Mouse (Mus musculus) forebrain, embryonic 15.5 days (tissue): ENCODE data around the gene Acy3. TPM values are rescaled to one million over a fixed set of nuclear protein-coding genes. Genes with fewer than 3 reads are reported as not detected.

ENCODE experiments used
- ATAC-seq: fragments of 200-750 bp; cut with Nextera tagmentation; replicated peaks from 2 replicates; pipeline ENCODE4 v1.8.0; 2017; ENCODE audit warnings: mild to moderate bottlenecking, moderate TSS enrichment, moderate library complexity
- H3K27ac ChIP-seq: fragments of 300-500 bp; sonication (generic); replicated peaks from 2 replicates; pipeline ENCODE4 v1.5.1; 2015; ENCODE audit warnings: mild to moderate bottlenecking, inconsistent platforms
- H3K27me3 ChIP-seq: fragments of 300-500 bp; sonication (generic); 2 replicates; pipeline ENCODE4 v1.6.1; 2015; ENCODE audit warnings: inconsistent platforms
- H3K36me3 ChIP-seq: fragments of 300-500 bp; sonication (generic); 2 replicates; pipeline ENCODE4 v1.6.1; 2015; ENCODE audit warnings: mild to moderate bottlenecking, inconsistent platforms
- H3K4me1 ChIP-seq: fragments of 300-500 bp; sonication (generic); 2 replicates; pipeline ENCODE4 v1.6.1; 2015; ENCODE audit warnings: inconsistent platforms
- H3K4me2 ChIP-seq: fragments of 300-500 bp; sonication (generic); replicated peaks from 2 replicates; pipeline ENCODE4 v1.6.1; 2015; ENCODE audit warnings: mild to moderate bottlenecking, inconsistent platforms
- H3K4me3 ChIP-seq: fragments of 300-500 bp; sonication (generic); 2 replicates; pipeline ENCODE4 v1.5.1; 2015; ENCODE audit warnings: mild to moderate bottlenecking, inconsistent platforms
- H3K9ac ChIP-seq: fragments of 300-500 bp; sonication (generic); replicated peaks from 2 replicates; pipeline ENCODE4 v1.6.1; 2015; ENCODE audit warnings: mild to moderate bottlenecking, inconsistent platforms
- H3K9me3 ChIP-seq: fragments of 300-500 bp; sonication (generic); 2 replicates; pipeline ENCODE4 v1.6.1; 2016; ENCODE audit warnings: inconsistent platforms
- WGBS: fragments of 180-500 bp; shearing (Covaris S2); methylation state at CpG from one replicate; pipeline ENCODE4 v1.1.7; 2015; ENCODE audit warnings: mixed read lengths; 5-methylcytosine and 5-hydroxymethylcytosine counted together
- polyA plus RNA-seq: library from polyadenylated mRNA; unstranded; fragments of >200 nt; fragmentation: Nextera tagmentation; extraction: Ambion mirVana; gene quantifications from 2 replicates; pipeline ENCODE4 v1.2.1, GENCODE M21; 2015

Acy3 gene
- polyA plus RNA-seq, 1 experiment from 2014 or later: 1.3 TPM

- Histone ChIP-seq H3K9me3 (no peaks in the 10 kb centered on the region), H3K4me3 (no peak overlapping the region), H3K9ac (no peak overlapping the region), H3K27me3 (no peaks in the 10 kb centered on the region), H3K4me1 (0 out of 2 replicates have a peak, but pooled peaks cover 3% of the 10 kb centered on the region), H3K27ac (no peak overlapping the region), H3K4me2 (no peak overlapping the region), H3K36me3 (no peaks in the 10 kb centered on the region)
- peak; percentile 87 for ATAC-seq
- WGBS: 11% methylated on average over 4 of the region's 4 CpGs
Measured at GRCm38 (mm10) chr19:3980309-3980708, 6.1 kb upstream of the Acy3 start.

- no peak overlapping the region for H3K4me3 ChIP-seq
- H3K4me2 ChIP-seq: no peak overlapping the region
- no peaks in the 10 kb centered on the region for H3K9me3 ChIP-seq
- H3K9ac ChIP-seq: no peak overlapping the region
- H3K27me3 ChIP-seq: no peaks in the 10 kb centered on the region
- ATAC-seq: no peak
- H3K36me3 ChIP-seq: no peaks in the 10 kb centered on the region
- H3K4me1 ChIP-seq: 0 out of 2 replicates have a peak, but pooled peaks cover 3% of the 10 kb centered on the region
- 78% methylated on average over 9 of the region's 9 CpGs for WGBS
- H3K27ac ChIP-seq: no peak overlapping the region
Measured at GRCm38 (mm10) chr19:3980917-3981316, 5.5 kb upstream of the Acy3 start.

GRCm38 (mm10) chr19:3983527-3984200 lies 2.7 kb upstream of the Acy3 start:
- ATAC-seq: no peak
- H3K4me3 ChIP-seq: no peak overlapping the region
- H3K36me3 ChIP-seq: no peaks in the 10 kb centered on the region
- H3K9ac ChIP-seq: no peak overlapping the region
- WGBS: 34% methylated on average over 9 of the region's 9 CpGs
- H3K4me1 ChIP-seq: 0 out of 2 replicates have a peak, but pooled peaks cover 3% of the 10 kb centered on the region
- no peak overlapping the region for H3K4me2 ChIP-seq
- H3K27me3 ChIP-seq: no peaks in the 10 kb centered on the region
- H3K27ac ChIP-seq: no peak overlapping the region
- H3K9me3 ChIP-seq: no peaks in the 10 kb centered on the region

GRCm38 (mm10) chr19:3985261-3985681 lies 1.1 kb upstream of the Acy3 start:
- no peaks in the 10 kb centered on the region for H3K36me3 ChIP-seq
- H3K4me2 ChIP-seq: no peak overlapping the region
- H3K27me3 ChIP-seq: no peaks in the 10 kb centered on the region
- 0 out of 2 replicates have a peak, but pooled peaks cover under 1% of the 10 kb centered on the region for H3K4me1 ChIP-seq
- no peaks in the 10 kb centered on the region for H3K9me3 ChIP-seq
- no peak overlapping the region for H3K9ac ChIP-seq
- no peak overlapping the region for H3K27ac ChIP-seq
- no peak overlapping the region for H3K4me3 ChIP-seq
- 37% methylated on average over 8 of the region's 8 CpGs for whole genome bisulfite sequencing
- no peak for ATAC-seq

- no peaks in the 10 kb centered on the region for H3K9me3 ChIP-seq
- H3K4me2 ChIP-seq: no peak overlapping the region
- no peak overlapping the region for H3K4me3 ChIP-seq
- no peaks in the 10 kb centered on the region for H3K4me1 ChIP-seq
- ATAC-seq: no peak
- no peak overlapping the region for H3K27ac ChIP-seq
- no peaks in the 10 kb centered on the region for H3K27me3 ChIP-seq
- WGBS: 89% methylated on average over 14 of the region's 14 CpGs
- H3K36me3 ChIP-seq: no peaks in the 10 kb centered on the region
- H3K9ac ChIP-seq: no peak overlapping the region
Measured at GRCm38 (mm10) chr19:3988066-3988465, 1.7 kb downstream of the Acy3 start.

GRCm38 (mm10) chr19:3988750-3989149 lies 2.4 kb downstream of the Acy3 start:
- Histone ChIP-seq H3K27ac (no peak overlapping the region), H3K36me3 (no peaks in the 10 kb centered on the region), H3K4me2 (no peak overlapping the region), H3K27me3 (no peaks in the 10 kb centered on the region), H3K4me3 (no peak overlapping the region), H3K9ac (no peak overlapping the region), H3K4me1 (no peaks in the 10 kb centered on the region), H3K9me3 (no peaks in the 10 kb centered on the region)
- WGBS: 95% methylated on average over 4 of the region's 4 CpGs
- no peak for ATAC-seq

GRCm38 (mm10) chr19:3990804-3991203 lies 4.4 kb downstream of the Acy3 start:
- Histone ChIP-seq H3K9me3 (no peaks in the 10 kb centered on the region), H3K27ac (no peak overlapping the region), H3K4me3 (no peak overlapping the region), H3K4me2 (no peak overlapping the region), H3K36me3 (no peaks in the 10 kb centered on the region), H3K9ac (no peak overlapping the region), H3K27me3 (no peaks in the 10 kb centered on the region; the same call in 1 of the 2 replicates), H3K4me1 (no peaks in the 10 kb centered on the region)
- no peak for ATAC-seq
- WGBS: 70% methylated on average over 6 of the region's 6 CpGs

- WGBS: 96% methylated on average over 3 of the region's 3 CpGs
- H3K4me1 ChIP-seq: no peaks in the 10 kb centered on the region
- no peaks in the 10 kb centered on the region for H3K9me3 ChIP-seq
Measured at GRCm38 (mm10) chr19:3991562-3991961, 5.2 kb downstream of the Acy3 start.

GRCm38 (mm10) chr19:3991966-3992365 lies 5.6 kb downstream of the Acy3 start:
- Histone ChIP-seq H3K9ac (no peak overlapping the region), H3K4me2 (no peak overlapping the region), H3K27ac (no peak overlapping the region), H3K4me1 (no peaks in the 10 kb centered on the region), H3K9me3 (no peaks in the 10 kb centered on the region), H3K36me3 (no peaks in the 10 kb centered on the region), H3K27me3 (no peaks in the 10 kb centered on the region; the same call in 1 of the 2 replicates), H3K4me3 (no peak overlapping the region)
- 84% methylated on average over 3 of the region's 3 CpGs for WGBS
- ATAC-seq: no peak

More at GRCm38 (mm10) chr19:3991562-3991961, 5.2 kb downstream of the Acy3 start:
- no peak for ATAC-seq
- Histone ChIP-seq H3K27ac (no peak overlapping the region), H3K4me2 (no peak overlapping the region), H3K9ac (no peak overlapping the region), H3K36me3 (no peaks in the 10 kb centered on the region), H3K27me3 (no peaks in the 10 kb centered on the region; the same call in 1 of the 2 replicates), H3K4me3 (no peak overlapping the region)

- Histone ChIP-seq H3K4me2 (no peak within 1 kb of the TSS), H3K27ac (no peak within 1 kb of the TSS), H3K27me3 (no peaks in the 10 kb centered on the region; the same call in 1 of the 2 replicates), H3K36me3 (no peaks in the 10 kb centered on the region), H3K9me3 (no peaks in the 10 kb centered on the region), H3K9ac (no peak within 1 kb of the TSS), H3K4me1 (no peaks in the 10 kb centered on the region), H3K4me3 (no peak within 1 kb of the TSS)
- 51% methylated on average over 5 of the region's 5 CpGs for WGBS
- ATAC-seq: no peak
Measured at GRCm38 (mm10) chr19:3992416-3992815, 6.0 kb downstream of the Acy3 start, which contains the start of gene Tbx10. Gene Tbx10, plus strand, starts transcription at chr19:3992752.

- H3K9ac ChIP-seq: no peak overlapping the region
- no peaks in the 10 kb centered on the region for H3K9me3 ChIP-seq
- H3K36me3 ChIP-seq: no peaks in the 10 kb centered on the region
- no peaks in the 10 kb centered on the region; the same call in 1 of the 2 replicates for H3K27me3 ChIP-seq
- H3K4me1 ChIP-seq: peaks cover 6% of the 10 kb centered on the region
- H3K4me3 ChIP-seq: no peak overlapping the region
- H3K4me2 ChIP-seq: no peak overlapping the region
- no peak for ATAC-seq
- 74% methylated on average over 6 of the region's 6 CpGs for WGBS
- H3K27ac ChIP-seq: no peak overlapping the region
Measured at GRCm38 (mm10) chr19:3994932-3995331, 8.6 kb downstream of the Acy3 start.

GRCm38 (mm10) chr19:3995505-3995904 lies 9.1 kb downstream of the Acy3 start:
- no peaks in the 10 kb centered on the region for H3K36me3 ChIP-seq
- 89% methylated on average over 3 of the region's 3 CpGs for WGBS
- peaks cover 7% of the 10 kb centered on the region for H3K4me1 ChIP-seq
- no peak overlapping the region for H3K27ac ChIP-seq
- no peaks in the 10 kb centered on the region; the same call in 1 of the 2 replicates for H3K27me3 ChIP-seq
- no peak overlapping the region for H3K4me2 ChIP-seq
- no peak overlapping the region for H3K4me3 ChIP-seq
- no peak for ATAC-seq
- no peak overlapping the region for H3K9ac ChIP-seq
- H3K9me3 ChIP-seq: no peaks in the 10 kb centered on the region

- no peaks in the 10 kb centered on the region for H3K9me3 ChIP-seq
- H3K4me1 ChIP-seq: peaks cover 10% of the 10 kb centered on the region
- no peak overlapping the region for H3K4me2 ChIP-seq
- H3K4me3 ChIP-seq: no peak overlapping the region
- no peak for ATAC-seq
- H3K9ac ChIP-seq: no peak overlapping the region
- H3K36me3 ChIP-seq: no peaks in the 10 kb centered on the region
- 70% methylated on average over 7 of the region's 7 CpGs for WGBS
- no peaks in the 10 kb centered on the region; the same call in 1 of the 2 replicates for H3K27me3 ChIP-seq
- H3K27ac ChIP-seq: no peak overlapping the region
Measured at GRCm38 (mm10) chr19:3996106-3996505, 9.7 kb downstream of the Acy3 start.
